Mouse (Mus musculus) ES-CJ7 (cell line): ENCODE measurements at regions not wholly inside any gene's neighbourhood (a gene's known extent, or its start where the extent isn't known, plus 50 kb on each side); places are given as distances from the start of the nearest gene placed in this dataset.
A peak's percentile ranks its signal among the peaks of the same experiment; 100 is the strongest.
"Not testable (repeated sequence)": the region's sequence is repeated elsewhere in the genome, so short reads cannot be mapped to it uniquely, and the experiment has no call there.

Source experiments
- DNase-seq: peaks from one replicate; pipeline ENCODE4 v3.0.0; 2011; ENCODE audit warnings: low read depth, low spot score

DNA sequence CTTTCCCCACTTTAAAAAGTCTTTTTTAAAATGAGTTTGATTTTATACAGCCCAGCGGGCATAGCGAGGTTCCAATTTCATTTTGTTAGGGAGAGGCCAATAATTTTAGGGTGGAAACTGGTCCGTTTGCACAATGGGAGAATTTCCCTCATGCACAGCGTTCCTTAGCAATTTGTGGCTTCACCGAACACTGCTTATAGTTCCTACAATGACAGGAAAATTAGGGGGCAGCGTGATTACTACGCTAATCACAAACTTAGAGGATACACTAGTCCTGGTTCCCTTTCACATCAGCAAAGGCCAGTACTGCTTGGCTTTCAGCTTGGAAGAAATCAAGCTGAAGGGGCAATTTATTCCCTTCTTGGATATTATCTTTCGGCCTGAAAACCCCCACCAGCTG, 745.1 kb upstream of the Gm19410 start:
- DNase-seq: no peak

DNA sequence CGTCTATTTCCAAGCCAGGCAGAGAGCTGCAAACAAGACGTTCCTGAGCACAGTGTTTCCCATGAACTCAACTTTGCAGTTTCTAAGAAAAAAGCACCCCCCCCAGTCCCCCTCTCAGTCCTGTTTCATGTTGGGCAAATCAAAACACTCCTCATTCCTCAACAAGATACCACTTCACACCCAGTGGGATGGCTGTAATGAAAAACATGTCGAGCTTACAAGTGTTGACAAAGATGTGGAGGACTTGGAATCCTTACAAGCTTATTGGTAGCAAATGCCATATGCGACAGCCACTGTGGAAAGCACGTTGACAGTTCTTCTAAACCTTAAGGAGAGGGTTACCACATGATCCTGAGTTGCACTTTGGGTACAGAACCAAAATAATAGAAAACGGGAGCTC, 742.9 kb upstream of the Gm19410 start:
- no peak for DNase-seq

DNA sequence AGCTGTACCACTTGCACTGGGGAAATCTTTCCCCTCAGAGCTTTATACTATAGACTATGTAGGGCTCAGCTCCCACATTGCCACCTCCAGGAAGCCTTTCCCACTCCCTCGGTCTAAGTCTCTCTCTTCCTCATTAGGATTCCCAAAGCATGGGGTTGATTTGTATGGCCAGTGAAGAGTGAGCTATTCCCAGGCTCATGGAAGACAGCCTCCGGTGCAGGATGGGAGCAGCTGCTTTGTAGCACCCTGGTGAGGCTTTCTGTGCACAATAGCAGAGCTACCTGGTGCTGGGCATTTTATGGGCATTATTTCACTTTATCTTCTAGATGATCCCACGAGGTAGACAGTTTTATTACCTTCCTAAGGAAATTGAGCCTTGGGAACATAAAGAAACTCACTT, 717.8 kb upstream of the Gm19410 start:
- DNase-seq: no peak

DNA sequence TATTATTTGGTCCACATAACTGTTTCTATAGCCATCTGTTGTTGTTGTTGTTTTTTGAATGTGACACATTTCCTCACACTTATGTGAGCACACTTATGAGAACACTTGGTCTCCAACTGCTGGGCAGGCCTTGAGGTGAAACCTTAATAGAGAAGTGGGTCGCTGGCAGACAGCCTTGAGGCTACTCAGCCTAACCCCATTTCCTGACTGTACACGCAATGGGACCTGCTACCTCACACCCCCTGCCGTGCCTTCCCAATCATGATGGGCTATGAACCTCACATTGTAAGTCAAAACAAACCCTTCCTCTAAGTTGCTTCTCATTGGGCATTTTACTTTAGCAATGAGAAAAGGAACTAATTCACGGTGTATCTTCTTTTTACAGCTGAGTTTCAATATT, 712.1 kb upstream of the Gm19410 start:
- DNase-seq: no peak

DNA sequence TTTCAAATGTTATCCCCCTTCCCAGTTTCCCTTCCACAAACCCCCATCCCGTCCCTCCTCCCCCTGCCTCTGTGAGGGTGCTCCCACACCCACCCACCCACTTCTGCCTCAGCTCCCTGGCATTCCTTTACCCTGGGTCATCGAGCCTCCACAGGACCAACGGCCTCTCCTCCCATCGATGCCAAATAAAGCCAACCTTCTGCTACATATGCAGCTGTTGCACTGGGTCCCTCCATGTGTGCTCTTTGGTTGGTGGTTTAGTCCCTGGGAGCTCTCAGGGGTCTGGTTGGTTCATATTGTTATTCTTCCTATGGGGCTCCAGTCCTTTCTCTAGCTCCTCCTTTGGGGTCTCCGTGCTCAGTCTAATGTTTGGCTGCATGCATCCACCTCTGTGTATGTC, 704.5 kb upstream of the Gm19410 start:
- DNase-seq: no peak

DNA sequence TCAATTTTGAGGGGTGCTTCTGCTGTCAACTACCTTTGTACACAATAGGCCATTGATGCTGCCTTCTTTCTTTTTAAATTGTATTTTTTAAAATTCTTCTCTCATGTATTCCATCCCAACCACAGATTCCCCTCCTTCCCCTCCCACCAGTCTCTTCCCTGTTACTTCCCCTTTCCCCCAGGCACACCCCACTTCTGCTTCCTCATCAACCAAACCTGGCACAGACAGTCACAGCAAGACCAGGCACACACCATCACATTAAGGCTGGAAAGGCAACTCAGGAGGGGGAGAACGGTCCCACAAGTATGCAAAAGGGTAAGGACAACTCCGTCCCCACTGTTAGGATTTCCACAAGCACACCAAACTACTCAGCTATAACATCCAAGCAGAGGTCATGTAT, 697.4 kb upstream of the Gm19410 start:
- DNase-seq: no peak

DNA sequence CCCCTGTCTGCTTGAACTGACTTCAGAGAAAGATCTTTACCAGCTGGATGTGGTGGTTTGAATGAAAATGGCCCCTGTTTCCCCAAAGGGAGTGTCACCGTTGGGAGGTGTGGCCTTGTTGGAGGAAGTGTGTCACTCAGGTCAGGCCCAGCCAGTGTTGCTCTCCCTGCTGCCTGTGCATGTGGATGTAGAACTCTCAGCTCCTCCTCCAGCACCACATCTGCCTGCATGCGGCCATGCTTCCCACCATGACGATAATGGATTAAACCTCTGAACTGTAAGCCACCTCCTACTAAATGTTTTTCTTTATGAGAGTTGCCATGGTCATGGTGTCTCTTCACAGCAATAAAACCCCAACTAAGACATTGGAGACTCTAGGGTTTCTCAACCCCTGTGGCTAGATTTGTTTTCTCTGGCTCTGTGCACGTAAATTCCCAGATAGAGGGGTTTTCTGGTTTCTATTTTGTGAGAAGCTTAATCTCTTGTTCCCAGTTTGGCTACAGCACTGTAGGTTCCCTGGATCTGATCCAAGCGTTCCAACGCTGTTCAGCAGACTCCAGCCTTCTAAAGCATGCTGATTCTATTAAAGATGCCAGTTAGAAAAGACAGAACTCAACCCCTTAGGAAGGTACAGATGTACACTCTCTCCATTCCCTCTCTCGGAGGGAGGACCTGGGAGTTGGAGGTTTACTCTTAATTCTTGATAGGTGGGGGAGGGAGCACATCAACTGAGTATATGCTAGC, 695.2 kb upstream of the Gm19410 start:
- DNase-seq: peak; percentile 7

DNA sequence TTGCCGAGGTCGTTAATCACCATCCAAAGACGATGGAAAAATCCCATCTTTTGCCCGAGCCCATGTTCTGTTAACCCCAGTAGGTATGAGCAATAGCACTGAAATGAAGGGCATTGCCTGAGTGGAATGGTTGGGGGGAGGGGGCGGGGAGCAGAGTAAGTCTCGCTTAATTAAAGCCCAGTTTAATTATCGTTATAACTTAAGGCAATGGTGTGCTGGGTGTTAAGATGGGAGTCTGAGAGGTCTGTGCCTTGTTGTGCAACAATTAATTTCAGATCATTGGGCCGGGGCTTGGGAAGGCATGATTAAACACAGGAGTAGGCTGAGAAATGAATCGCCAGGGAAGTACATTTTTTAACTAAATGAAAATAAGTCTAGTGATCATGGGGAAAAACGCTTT, 689.6 kb upstream of the Gm19410 start:
- no peak for DNase-seq

DNA sequence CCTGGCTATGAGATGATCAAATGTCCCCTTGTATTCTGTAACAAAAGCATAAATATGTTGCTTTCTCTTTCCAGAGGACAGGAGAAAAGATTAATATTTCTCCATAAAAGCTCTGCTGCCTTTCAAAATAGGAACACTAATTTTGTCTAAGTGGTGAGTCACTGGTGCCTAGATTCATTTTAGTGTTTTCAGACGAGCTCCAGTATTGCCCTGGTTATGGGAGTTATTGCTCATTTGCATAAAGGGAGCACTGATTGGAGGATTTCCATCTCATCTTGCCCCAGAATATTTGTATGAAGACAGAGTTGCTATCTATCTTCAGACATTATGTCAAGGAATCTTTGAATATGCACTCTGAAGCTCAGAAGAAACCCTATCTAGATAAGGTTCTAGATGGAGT, 682.4 kb upstream of the Gm19410 start:
- DNase-seq: no peak

DNA sequence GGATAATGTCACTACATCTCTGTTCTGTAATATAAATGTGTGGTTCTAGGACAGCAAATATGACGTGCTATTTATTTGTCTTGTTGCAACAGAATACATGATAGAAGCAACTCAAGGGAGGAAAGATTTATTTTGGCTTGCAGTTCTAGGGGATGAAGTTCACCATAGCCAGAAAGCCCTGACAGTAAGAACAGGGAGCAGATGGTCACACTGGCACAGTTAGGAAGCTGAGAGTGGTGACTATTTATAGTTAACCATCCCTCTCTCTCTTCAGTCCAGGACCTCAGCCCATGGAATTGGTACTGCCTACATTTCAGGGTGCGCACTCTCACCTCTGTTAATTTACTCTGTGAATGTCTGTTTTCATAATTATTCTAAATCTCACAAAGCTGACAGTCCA, 678.5 kb upstream of the Gm19410 start:
- DNase-seq: no peak

DNA sequence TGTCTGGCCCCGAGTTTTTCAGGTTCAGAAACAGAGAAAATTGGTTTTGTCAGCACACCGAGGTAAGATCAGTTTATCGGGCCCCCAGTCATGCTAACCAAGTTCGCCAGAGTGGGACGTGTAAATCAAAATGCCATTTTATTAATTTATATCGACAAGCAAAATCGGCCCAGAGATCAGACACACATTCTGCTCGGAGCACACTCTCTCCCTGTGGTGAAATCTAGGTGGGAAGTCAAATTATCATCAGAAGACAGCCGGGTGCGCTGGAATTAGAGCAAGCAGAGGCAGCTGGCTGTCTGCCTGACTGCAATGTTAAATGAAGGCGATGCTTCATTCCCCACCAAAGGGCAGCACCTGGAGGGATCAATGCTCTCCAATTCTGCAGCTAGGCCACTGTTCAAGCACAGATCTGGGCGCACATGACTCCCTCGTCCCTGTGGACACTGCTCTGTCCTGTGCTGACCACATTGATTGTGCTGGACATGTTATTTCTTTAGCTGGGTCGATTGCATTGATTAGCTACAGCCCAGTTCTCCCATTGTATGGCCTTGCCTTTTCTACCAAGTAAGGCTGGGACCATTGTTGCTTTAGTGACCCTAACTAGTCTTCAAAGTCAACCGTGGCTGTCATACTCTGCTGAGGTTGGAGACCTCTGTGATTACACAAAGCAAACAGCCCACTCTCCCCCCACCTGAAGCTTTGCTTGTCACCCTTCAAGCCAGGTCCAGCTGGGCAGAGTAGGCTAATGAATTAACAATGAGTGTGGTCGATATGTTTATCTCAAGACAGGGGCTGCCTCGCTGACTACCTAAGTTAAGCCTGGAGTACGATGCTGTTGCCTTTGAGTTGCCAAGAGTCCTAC, 677.0 kb upstream of the Gm19410 start:
- DNase-seq: no peak

DNA sequence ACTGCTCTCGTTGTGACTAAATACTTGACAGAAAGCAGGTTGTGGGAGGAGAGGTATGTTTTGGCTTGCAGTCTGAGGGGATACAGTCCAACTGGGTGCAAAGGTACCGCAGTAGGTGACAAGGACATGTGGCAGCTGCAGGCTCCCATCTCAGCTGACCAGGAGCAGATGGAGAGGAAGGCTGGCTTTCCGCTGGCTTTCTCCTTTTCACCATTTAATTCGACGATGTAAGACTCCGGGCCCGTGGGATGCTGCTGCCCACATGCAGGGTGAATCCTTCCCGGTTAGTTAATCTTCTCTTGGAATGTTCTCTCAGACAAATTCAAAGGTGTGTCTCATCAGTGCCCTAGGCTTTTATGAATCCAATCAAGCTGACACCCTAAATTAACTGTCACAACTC, 676.1 kb upstream of the Gm19410 start:
- DNase-seq: no peak

DNA sequence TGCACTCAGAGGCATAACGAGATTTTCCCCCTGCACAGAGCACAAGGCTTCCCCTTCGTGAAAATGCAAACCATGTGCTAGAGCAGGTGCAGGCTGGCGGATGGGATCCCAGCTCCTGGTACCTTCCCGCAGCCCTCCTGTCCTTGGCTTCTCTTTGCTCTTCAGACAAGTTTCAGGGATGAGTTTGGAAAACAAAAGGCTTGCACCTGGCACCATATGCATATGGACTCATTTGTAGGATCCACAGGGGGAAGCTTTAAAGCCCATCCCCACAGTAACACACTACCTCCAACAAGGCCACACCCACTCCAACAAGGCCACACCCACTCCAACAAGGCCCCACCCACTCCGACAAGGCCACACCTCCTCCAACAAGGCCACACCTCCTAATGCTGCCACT, 663.9 kb upstream of the Gm19410 start:
- peak; percentile 91 for DNase-seq

DNA sequence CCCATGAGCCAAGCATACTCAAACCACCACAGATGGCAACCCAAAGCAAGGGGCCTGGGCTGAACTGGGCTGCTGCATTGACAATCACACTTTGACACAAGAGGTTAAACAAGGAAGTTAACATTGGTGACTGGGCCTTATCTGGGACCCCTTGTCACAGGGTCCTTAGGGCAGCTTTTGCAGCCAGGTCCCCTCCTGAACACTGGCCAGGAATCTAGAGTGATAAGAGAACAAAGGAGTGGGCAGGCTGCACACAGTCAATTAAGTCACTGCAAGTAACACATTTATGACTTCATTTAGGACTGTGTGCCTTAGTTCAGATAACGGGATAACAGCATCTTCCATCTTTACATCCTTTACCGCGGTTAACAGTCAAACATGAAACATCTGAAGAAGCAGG, 663.5 kb upstream of the Gm19410 start:
- not testable (repeated sequence) for DNase-seq

DNA sequence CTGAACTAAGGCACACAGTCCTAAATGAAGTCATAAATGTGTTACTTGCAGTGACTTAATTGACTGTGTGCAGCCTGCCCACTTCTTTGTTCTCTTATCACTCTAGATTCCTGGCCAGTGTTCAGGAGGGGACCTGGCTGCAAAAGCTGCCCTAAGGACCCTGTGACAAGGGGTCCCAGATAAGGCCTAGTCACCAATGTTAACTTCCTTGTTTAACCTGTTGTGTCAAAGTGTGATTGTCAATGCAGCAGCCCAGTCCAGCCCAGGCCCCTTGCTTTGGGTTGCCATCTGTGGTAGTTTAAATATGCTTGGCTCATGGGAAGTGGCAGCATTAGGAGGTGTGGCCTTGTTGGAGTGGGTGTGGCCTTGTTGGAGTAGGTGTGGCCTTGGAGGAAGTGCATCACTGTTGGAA, 661.1 kb upstream of the Gm19410 start:
- not testable (repeated sequence) for DNase-seq

DNA sequence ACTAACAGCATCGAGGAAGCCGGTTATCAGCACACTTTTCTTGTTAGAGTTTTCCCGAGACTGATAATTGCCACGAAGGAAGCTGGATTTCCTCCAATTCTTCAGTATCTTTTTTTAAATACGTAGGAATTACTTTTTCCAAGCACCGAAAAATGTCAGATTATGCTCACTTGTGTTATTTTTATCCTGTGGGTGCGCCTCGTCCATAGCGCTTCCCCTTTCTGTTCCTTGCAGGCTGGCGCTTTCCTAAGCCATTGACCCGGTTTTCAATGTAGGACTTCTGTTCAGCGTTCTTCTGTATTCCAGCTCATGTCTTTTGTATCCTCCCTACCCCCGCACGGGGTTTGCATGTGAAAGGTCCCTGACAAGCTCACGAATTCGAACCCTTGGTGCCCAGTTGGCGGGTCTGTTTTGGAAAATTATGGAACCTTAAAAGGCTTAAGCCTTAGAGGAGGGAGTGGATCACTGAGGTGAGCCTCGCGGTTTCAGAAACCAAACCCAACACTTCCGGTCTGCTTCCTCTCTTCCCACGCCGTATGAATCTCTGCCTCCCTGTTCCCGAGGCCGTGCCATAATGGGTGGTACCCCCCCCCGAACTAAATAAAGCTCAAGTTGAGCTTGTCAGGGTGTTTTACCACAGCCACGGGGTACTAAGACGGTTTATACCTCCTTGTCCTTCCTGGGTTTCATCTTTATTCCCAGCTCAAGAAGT, 655.9 kb upstream of the Gm19410 start:
- no peak for DNase-seq

DNA sequence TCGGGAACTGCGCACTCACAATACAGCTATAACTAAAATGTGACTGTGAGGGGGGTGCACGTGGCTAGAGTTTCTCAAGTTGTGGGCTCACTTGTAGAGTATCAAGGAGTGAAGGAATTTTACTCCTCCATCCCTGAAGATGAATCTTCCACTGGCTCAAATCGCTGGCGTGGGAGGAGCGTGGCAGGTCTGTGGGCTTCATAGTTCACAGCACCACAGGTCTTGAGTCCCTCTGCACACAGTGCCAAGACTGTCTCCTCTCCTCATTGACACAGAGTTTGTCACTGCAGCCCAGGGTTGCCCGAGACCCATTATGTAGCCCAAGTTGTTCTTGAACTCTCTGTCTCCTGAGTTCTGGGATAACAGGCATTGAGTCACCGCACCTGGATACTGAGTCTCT, 655.3 kb upstream of the Gm19410 start:
- no peak for DNase-seq

DNA sequence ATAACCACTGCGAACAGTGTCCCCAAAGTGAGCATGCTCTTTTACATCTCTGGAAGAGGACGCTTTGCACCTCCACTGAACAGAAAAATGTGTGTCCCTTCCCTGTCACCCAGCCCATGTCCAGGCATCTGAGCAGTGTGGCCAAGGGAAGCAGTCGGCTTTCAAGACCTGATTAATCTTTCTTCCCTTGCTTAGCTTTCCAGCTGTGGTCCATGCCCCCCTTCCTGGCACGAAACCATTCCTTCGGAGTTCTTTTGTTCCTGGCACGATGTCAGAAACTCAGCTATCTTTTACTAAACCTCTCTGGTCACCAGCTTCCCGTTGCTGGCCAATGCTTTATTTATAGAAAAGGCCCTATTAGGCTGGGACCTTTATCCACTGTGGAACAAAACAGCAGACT, 654.5 kb upstream of the Gm19410 start:
- no peak for DNase-seq

DNA sequence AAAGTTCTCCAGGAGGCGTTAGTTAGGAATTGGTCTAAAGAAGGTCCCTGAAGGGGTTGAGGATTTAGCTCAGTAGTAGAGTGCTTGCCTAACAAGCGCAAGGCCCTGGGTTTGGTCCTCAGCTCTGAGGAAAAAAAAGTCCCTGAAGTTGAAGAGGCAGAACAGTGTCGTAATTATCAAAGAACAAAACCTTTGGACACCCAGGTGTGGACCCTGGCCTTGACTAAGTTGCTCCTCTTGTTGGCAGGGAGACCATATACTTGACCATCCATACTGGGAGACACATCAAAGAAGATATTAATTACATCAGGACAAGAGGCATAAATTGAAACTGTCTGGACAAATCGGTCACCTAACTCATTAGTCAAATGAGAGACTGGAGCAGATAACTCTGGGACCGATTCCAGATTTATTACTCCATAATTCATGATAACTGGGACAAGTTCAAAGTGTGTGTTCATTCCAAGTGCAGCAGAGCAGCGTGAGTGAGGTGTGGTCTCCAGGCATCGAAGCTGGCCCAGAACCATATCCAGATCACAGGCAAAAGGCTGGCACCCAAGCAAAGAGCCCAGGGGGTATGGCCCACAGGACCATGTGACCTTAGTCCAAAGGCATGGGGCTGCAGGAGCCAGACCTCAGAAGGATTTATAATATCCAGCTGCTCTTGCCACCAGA, 652.9 kb upstream of the Gm19410 start:
- no peak for DNase-seq

DNA sequence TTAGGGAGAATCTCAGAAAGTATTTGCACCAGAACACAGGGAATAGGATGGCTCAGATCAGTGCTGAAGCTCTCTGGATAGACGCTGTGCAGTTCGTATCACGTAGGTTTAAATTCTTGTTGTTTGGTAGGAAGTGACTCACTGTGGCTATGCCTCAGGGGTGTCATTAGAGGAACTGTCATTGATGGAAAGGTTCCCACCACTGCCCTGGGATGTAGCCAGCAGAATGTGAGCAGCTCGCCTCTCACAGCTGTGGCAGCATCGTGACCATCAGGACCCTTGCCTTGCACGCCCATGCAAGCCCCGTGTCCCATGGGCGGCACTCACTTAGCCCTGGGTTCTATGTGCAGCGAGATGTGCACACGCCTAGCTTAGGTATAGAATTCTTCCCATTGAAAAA, 651.6 kb upstream of the Gm19410 start:
- no peak for DNase-seq

DNA sequence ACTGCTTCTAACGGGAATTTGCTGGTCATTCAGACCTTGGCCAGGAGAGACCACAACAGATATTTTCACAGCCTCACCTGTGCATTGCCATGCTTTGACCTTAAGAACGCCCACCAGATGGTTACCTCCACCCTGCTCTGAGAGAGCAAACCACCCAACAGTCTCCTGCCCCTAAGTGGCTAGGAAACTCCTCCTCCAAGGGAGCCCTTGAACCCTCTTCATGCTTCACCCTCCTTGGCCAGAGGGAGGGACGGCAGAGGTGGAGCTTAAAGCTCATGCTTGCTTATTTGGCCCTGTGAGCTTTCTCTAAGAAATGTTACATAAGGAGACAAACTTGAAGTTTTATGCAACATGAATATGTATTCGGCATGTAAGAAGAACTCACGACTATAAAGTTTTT, 645.0 kb upstream of the Gm19410 start:
- no peak for DNase-seq

DNA sequence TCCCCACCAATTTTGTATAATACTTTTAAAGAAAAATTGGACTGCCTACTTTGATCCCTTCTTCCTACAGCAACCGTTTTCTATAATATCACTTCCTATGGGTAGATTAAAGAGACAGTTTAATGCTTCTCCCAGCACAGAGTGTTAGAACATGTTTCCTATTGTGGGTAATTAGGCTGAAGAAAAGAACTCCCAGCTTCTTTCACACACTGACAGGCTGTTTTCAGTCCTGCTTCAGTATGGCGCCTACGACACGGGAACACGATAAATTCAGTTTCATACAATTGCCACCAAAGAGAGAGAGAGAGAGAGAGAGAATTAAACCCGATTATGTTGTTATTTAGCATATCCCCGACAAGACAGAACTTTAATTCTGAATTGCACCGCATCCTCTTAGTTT, 644.5 kb upstream of the Gm19410 start:
- no peak for DNase-seq
